Mouse (Mus musculus) limb, embryonic 11.5 days (tissue): ENCODE results near the gene Ddx20. TPM values are rescaled to one million over a fixed set of nuclear protein-coding genes. Genes with fewer than 3 reads are reported as not detected.

ENCODE experiments used
- ATAC-seq: fragments of 200-750 bp; cut with Nextera tagmentation; 2 replicates; pipeline ENCODE4 v1.8.0; 2017; ENCODE audit warnings: low read depth; ENCODE audit not compliant: insufficient number of reproducible peaks, low FRiP score, low TSS enrichment
- DNase-seq: peaks from one replicate; pipeline ENCODE4 v3.0.0-alpha.2; 2015; ENCODE audit warnings: low spot score
- H3K27ac ChIP-seq: fragments of 300-500 bp; sonication (generic); replicated peaks from 2 replicates; pipeline ENCODE4 v1.5.1; 2014; ENCODE audit warnings: low read depth, mild to moderate bottlenecking, low read length
- H3K27me3 ChIP-seq: fragments of 300-500 bp; sonication (generic); 2 replicates; pipeline ENCODE4 v1.6.1; 2014; ENCODE audit warnings: mild to moderate bottlenecking, low read length, mixed read lengths; ENCODE audit not compliant: control insufficient read depth, insufficient read depth
- H3K36me3 ChIP-seq: fragments of 300-500 bp; sonication (generic); 2 replicates; pipeline ENCODE4 v1.6.1; 2014; ENCODE audit warnings: mild to moderate bottlenecking, low read length, moderate library complexity, mixed read lengths; ENCODE audit not compliant: control insufficient read depth, insufficient read depth
- H3K4me1 ChIP-seq: fragments of 300-500 bp; sonication (generic); 2 replicates; pipeline ENCODE4 v1.6.1; 2014; ENCODE audit warnings: low read length, mixed read lengths; ENCODE audit not compliant: control insufficient read depth, insufficient read depth
- H3K4me2 ChIP-seq: fragments of 300-500 bp; sonication (generic); 2 replicates; pipeline ENCODE4 v1.6.1; 2014; ENCODE audit warnings: low read depth, mild to moderate bottlenecking, moderate library complexity; ENCODE audit not compliant: severe bottlenecking
- H3K4me3 ChIP-seq: fragments of 300-500 bp; sonication (generic); 2 replicates; pipeline ENCODE4 v1.5.1; 2014; ENCODE audit warnings: low read depth, low read length
- H3K9ac ChIP-seq: fragments of 300-500 bp; sonication (generic); 2 replicates; pipeline ENCODE4 v1.6.1; 2014; ENCODE audit warnings: mild to moderate bottlenecking, low read length
- H3K9me3 ChIP-seq: fragments of 300-500 bp; sonication (generic); 2 replicates; pipeline ENCODE4 v1.6.1; 2016; ENCODE audit warnings: low read length; ENCODE audit not compliant: control insufficient read depth
- WGBS: fragments of 180-500 bp; shearing (Covaris S2); extraction: QIAGEN DNeasy Blood & Tissue Kit; methylation state at CpG from one replicate; pipeline ENCODE4 v1.1.7; 2014; 5-methylcytosine and 5-hydroxymethylcytosine counted together
- polyA plus RNA-seq: library from polyadenylated mRNA; unstranded; fragments of >200 nt; fragmentation: Nextera tagmentation; extraction: Ambion mirVana; gene quantifications from 2 replicates; pipeline ENCODE4 v1.2.1, GENCODE M21; 2014

Ddx20 gene
- polyA plus RNA-seq, 1 experiment from 2014 or later: 48.3 TPM

DNA sequence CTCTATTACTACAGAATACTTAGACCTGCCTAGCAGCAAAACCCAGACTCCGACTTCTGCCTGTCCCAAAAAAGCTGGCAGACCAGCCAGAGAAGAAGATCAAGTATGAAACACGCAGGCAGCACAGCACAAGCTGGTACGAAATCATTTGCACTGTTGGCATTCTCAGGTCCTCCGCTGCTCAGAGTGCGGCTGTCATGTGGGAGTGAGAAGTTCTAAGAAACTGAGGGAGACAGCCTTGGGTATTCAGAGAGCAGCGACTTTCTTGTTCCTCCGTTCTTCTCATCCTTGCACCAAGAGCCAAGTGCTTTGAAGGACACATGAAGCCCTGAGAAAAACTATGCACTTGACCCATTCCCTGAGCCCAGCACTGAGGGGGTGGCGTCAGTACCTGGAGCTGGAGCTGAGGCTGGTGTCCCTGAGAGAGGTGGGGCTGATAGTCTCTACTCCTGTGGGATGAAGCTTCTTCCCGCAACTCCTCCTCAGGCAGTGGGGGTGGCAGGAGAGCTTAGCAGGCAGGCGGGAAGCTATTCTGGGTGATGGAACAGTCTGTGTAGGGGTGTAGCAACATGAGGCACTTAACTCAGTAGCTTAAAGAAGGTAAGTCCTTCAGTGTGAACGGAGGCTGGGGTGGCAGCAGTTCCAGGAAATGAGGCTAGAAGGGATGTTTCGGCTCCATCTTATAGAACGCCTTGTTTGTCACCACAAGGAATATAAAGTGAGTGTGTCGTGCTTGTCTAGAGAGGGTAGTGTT is 6.1 kb upstream of the Ddx20 start:
- WGBS: 73% methylated on average over 14 of the region's 14 CpGs
- H3K27me3 ChIP-seq: peaks cover 8% of the 10 kb centered on the region; the same call in 1 of the 2 replicates
- ATAC-seq: no peak

DNA sequence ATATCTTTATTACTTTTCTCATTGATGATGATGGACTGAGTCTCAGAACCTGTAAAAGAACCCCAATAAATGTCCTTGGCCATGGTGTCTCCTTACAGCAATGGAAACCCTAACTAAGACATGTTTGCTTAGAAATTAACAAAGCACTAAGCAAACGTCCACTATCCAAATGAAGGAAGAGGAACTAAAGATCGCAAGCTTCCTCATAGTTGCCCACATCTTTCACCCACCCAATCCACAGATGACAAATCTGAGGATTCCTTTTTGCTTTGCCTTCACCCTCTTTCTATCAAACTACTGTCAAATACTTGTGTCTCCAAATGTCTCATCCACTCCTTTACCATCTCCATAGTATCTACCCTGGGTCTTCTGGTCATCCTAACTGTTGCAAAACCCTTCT is 1.2 kb upstream of the Ddx20 start:
- 93% methylated on average over 2 of the region's 2 CpGs for WGBS
- H3K9ac ChIP-seq: no peak overlapping the region
- no peaks in the 10 kb centered on the region for H3K9me3 ChIP-seq

More for the DNA sequence above, 6.1 kb upstream of the Ddx20 start:
- no peak for DNase-seq
- Histone ChIP-seq H3K9ac (no peak overlapping the region), H3K4me3 (no peak overlapping the region), H3K4me2 (no peak overlapping the region), H3K27ac (no peak overlapping the region), H3K36me3 (no peaks in the 10 kb centered on the region), H3K4me1 (no peaks in the 10 kb centered on the region), H3K9me3 (no peaks in the 10 kb centered on the region)

DNA sequence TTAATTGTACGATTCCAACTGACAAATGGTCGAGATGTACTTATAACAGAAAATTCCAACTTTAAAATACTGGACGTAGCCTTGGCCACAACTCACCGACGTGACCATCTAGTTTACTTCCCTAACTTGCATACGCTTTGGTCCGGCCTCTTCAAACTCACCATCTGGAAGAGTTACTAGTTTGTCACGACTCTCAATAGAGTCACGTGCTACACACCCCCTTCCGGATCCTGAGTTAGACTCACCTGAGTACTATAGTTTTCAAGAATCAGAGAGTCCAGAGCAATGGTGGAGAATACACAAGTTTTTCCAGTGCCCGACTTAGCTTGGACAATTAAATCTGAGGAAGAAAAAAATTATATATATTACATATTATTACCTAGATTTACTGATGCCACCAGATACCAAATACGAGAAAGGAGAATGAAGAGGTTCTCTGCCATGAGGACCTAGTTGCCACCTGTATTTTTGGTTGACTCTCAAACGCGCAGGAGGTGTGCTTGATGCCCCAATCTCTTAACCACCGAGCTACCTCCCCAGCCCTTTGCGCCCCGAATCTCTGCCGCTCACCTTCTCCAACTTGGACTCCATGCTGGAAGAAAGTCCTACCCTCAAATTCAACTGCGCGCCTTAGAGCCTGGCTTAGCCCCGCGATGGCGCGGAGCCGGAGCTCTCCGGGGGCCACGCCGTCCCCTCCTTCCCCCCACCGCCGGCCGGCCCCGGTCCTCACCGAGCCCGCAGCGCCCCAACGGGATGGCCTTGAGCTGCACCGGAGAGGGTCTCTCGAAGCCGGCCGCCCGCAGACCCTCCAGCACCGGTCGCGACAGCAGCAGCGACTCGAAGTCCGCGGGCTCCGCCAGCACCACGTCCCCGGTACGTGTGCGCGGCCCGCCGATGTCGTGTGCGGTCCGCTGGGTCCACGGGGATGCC is 715 bp downstream of the Ddx20 start:
- DNase-seq: no peak
- 9% methylated on average over 60 of the region's 60 CpGs for WGBS

More for the DNA sequence above, 1.2 kb upstream of the Ddx20 start:
- Histone ChIP-seq H3K27ac (no peak overlapping the region), H3K36me3 (no peaks in the 10 kb centered on the region), H3K4me1 (no peaks in the 10 kb centered on the region), H3K27me3 (no peaks in the 10 kb centered on the region), H3K4me3 (no peak overlapping the region), H3K4me2 (no peak overlapping the region)
- ATAC-seq: no peak
- DNase-seq: no peak

DNA sequence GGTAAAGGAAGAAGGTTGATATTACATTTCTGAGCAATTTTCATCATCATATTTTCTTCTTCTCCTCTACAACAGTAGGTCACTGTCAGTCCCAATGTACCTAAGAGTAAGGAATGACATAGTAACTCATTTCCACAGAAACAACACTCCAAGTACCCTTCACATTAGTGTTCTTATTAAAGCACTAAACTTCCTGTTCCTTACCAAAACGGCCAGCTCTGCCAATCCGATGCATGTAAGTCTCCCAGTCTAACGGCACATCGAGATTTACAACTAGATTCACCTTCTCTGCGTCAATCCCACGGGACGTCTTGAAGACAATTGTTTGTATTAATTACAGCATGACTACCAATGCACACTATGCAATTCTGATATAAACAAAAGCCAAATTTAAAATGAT is 7.0 kb downstream of the Ddx20 start:
- Histone ChIP-seq H3K4me2 (no peak overlapping the region), H3K9ac (no peak overlapping the region), H3K4me3 (no peak overlapping the region), H3K27ac (no peak overlapping the region), H3K36me3 (peaks cover 10% of the 10 kb centered on the region; the same call in 1 of the 2 replicates), H3K9me3 (no peaks in the 10 kb centered on the region), H3K27me3 (no peaks in the 10 kb centered on the region), H3K4me1 (no peaks in the 10 kb centered on the region)
- WGBS: 94% methylated on average over 7 of the region's 7 CpGs
- no peak for ATAC-seq
- DNase-seq: no peak

More for the DNA sequence above, 715 bp downstream of the Ddx20 start:
- peak overlapping the region; percentile 10; the same call in 1 of the 2 replicates for H3K27ac ChIP-seq
- H3K36me3 ChIP-seq: peaks cover under 1% of the 10 kb centered on the region; the same call in 1 of the 2 replicates
- no peaks in the 10 kb centered on the region for H3K4me1 ChIP-seq
- H3K4me2 ChIP-seq: peak overlapping the region; percentile 61
- H3K27me3 ChIP-seq: no peaks in the 10 kb centered on the region
- H3K9me3 ChIP-seq: no peaks in the 10 kb centered on the region
- peak overlapping the region; percentile 98 for H3K4me3 ChIP-seq
- peak; percentile 75; the same call in 1 of the 2 replicates for ATAC-seq
- H3K9ac ChIP-seq: peak overlapping the region; percentile 93

DNA sequence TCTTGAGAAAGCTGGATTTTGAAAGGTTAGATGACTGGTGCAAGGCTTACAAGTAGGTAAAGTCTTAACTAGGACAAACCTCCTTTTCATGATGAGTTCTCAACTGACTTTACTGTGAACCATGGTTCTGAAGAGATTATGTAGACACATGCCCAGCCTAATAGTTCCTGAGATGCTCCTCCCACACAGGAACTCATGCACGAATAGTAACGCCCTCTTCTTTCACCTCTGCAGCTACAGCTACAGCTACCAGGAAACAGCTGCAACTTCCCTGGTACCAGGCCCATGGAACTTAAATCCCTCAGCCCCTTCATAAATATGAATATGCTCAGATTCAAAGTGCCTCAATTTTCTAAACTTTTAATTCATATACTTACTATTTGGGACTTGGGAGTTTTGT is 11.4 kb downstream of the Ddx20 start:
- Histone ChIP-seq H3K27ac (no peak overlapping the region), H3K9ac (no peak overlapping the region), H3K9me3 (no peaks in the 10 kb centered on the region), H3K27me3 (no peaks in the 10 kb centered on the region), H3K36me3 (peaks cover 7% of the 10 kb centered on the region; the same call in 1 of the 2 replicates), H3K4me3 (no peak overlapping the region), H3K4me1 (no peaks in the 10 kb centered on the region), H3K4me2 (no peak overlapping the region)
- WGBS: 67% methylated on average over 2 of the region's 2 CpGs
- DNase-seq (no peak), ATAC-seq (no peak)

DNA sequence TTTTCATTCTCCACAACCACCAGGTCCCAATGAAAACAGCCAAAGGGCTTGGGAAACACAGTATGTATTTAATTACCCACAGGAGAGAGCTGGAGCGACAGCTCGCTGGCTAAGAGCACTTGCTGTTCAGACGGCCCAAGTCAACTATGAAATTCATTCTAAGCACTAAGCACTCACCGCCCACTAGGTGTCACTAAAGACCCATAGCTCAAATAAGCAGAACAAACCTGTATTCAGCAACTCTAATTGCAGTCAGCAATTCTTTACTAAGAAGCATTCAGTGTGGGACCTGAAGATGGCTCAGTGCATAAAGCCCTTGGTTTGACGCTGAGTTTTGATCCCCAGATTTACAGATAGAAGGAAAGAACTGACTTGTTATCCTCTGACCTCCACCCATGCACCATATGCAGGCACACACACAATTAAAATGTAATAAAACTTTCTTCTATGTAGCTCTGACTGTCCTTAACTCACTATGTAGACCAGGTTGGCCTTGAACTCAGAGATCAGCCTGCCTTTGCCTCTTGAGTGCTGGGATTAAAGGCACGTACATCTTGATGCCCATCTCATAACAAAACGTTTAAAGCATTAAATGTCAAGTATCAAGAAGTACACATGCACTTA is 12.7 kb downstream of the Ddx20 start:
- 19% methylated on average over 7 of the region's 7 CpGs for WGBS
- no peaks in the 10 kb centered on the region for H3K4me1 ChIP-seq
- H3K27ac ChIP-seq: no peak overlapping the region
- H3K4me3 ChIP-seq: no peak overlapping the region
- peaks cover 7% of the 10 kb centered on the region; the same call in 1 of the 2 replicates for H3K36me3 ChIP-seq
- ATAC-seq (peak; percentile 39; the same call in 1 of the 2 replicates), DNase-seq (peak; percentile 69)
- no peaks in the 10 kb centered on the region for H3K9me3 ChIP-seq
- no peaks in the 10 kb centered on the region for H3K27me3 ChIP-seq
- H3K9ac ChIP-seq: no peak overlapping the region
- H3K4me2 ChIP-seq: no peak overlapping the region

DNA sequence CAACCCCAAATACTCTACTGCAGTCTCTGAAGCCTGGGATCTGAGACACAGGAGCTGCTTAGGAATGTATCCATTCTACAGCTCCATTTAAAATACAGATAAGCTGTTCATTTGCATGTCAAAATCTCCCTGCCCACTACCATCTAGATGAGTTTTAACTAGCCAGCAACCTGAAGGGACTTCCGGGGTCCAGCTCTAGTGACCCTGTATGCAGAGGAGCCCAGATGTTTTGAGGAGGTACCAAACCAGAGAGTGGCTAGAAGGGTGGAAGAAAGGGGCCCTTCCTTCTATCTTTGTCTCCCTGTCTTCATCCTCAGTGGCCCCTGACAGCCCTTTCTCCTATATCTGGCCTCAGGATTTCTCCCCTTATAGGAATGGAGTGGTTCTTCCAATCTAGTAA is 16.6 kb downstream of the Ddx20 start:
- H3K4me1 ChIP-seq: no peaks in the 10 kb centered on the region
- H3K9me3 ChIP-seq: no peaks in the 10 kb centered on the region
- no peak for DNase-seq
- H3K4me3 ChIP-seq: no peak overlapping the region
- no peaks in the 10 kb centered on the region for H3K27me3 ChIP-seq
- no peak for ATAC-seq
- H3K9ac ChIP-seq: no peak overlapping the region
- 80% methylated on average over 1 of the region's 1 CpGs for whole genome bisulfite sequencing
- H3K36me3 ChIP-seq: no peaks in the 10 kb centered on the region; the same call in 1 of the 2 replicates
- no peak overlapping the region for H3K4me2 ChIP-seq
- H3K27ac ChIP-seq: no peak overlapping the region

DNA sequence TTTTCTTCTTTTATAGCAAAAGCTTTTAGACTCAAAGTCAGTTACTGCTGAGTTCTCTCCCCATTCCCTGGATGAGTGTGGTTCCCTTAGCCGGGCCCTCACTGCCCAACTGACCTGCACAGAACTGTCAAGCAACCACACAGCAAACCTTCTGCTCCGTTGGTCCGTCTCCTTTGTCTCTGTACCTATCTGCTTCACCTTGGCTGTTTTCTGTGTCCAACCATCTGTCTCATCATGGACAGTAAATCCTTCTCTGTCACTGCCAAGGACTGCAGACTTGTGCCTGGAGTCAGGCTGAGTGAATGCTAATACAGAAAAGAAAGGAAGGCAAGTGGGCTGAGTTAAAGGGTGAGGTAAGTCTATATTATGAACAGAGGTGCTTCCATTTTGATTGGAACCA is 17.6 kb downstream of the Ddx20 start:
- H3K4me1 ChIP-seq: no peaks in the 10 kb centered on the region
- ATAC-seq (no peak), DNase-seq (no peak)
- no peak overlapping the region for H3K4me2 ChIP-seq
- H3K36me3 ChIP-seq: no peaks in the 10 kb centered on the region
- H3K27ac ChIP-seq: no peak overlapping the region
- no peaks in the 10 kb centered on the region for H3K27me3 ChIP-seq
- no peak overlapping the region for H3K9ac ChIP-seq
- H3K4me3 ChIP-seq: no peak overlapping the region
- no peaks in the 10 kb centered on the region for H3K9me3 ChIP-seq
- WGBS: 86% methylated on average over 3 of the region's 3 CpGs
